In the genomic region with DNA sequence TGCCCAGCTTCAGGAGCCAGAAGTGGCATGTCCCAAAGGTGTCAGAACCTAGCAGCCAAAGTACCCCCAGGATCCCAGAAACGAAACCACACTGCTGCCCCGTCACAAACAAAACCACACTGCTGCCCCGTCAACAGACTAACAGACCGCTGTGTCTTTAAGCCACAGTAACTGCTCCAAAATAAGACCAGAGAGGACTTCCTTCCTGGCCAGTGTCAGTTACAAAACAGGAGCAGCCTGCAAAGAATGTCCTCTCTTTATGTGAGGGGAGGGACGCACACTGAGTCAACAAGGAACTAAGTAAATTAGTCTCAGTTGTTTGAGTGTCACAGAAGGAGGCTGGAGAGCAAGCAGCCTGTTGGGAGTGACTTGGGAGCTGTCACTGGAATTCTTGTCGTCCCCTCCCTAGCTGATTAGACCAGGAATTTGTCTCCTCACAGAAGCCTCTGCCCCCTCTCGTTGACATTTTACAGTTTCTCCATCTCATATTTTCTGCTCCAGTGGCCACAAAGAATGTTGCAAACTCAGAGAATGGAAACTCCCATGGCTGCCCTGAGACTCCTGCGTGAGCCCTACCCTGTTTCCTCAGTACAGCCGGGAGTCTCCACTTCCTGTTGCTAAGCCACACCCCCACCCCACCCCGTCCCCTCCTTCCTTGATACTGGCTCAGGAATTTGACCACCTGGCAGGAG, we compare ENCODE assay signal across 8 mouse cellular contexts. TPM values are rescaled to one million over a fixed set of nuclear protein-coding genes. Genes with fewer than 3 reads are reported as not detected.
DNase-seq lines count a peak whose midpoint lies in the region; ATAC-seq and TF ChIP-seq lines count a peak whose summit lies in the region.

No protein-coding gene starts in this region.

- H3K36me3 ChIP-seq in thymus, adult 2 months (ENCODE audit: control insufficient read depth, insufficient read depth, low read length), result no peaks in the 10 kb centered on the region
- no peaks in the 10 kb centered on the region for H3K36me3 ChIP-seq in forebrain, embryonic 16.5 days (ENCODE audit: control insufficient read depth, insufficient read depth)
- no peaks in the 10 kb centered on the region for H3K36me3 ChIP-seq in liver, embryonic 14.5 days (replicated peaks; ENCODE audit: control insufficient read depth, insufficient read depth, low read depth)
- H3K36me3 ChIP-seq in neural tube, embryonic 12.5 days, result no peaks in the 10 kb centered on the region

- TF ChIP-seq CTCF in thymus, adult 2 months (IDR thresholded peaks at IDR 0.05; ENCODE audit: borderline replicate concordance, control insufficient read depth, extremely low read depth, insufficient read depth, low read length, poor library complexity), result no peak
- no peak for TF ChIP-seq CTCF in liver, embryonic 14.5 days (IDR thresholded peaks at IDR 0.05; ENCODE audit: low read depth)

- peak overlapping the region; percentile 17; the same call in 1 of the 2 replicates for H3K4me3 ChIP-seq in thymus, adult 2 months (ENCODE audit: control insufficient read depth, insufficient read depth, low read length)
- H3K4me3 ChIP-seq in forebrain, embryonic 16.5 days (replicated peaks; ENCODE audit: low read length), result no peak overlapping the region
- peak overlapping the region in 1 of 2 experiments; percentile 6; a peak in 1 of 4 replicates for H3K4me3 ChIP-seq in liver, embryonic 14.5 days (ENCODE audit: insufficient read depth in 1 of 2, low read depth in 2 of 2, low read length in 2 of 2)
- H3K4me3 ChIP-seq in neural tube, embryonic 12.5 days, result no peak overlapping the region

- peak overlapping the region; percentile 28; the same call in 1 of the 2 replicates for H3K27ac ChIP-seq in thymus, adult 2 months (ENCODE audit: control insufficient read depth, insufficient read depth, low read length)
- no peak overlapping the region for H3K27ac ChIP-seq in forebrain, embryonic 16.5 days (ENCODE audit: low read length)
- no peak overlapping the region for H3K27ac ChIP-seq in liver, embryonic 14.5 days
- H3K27ac ChIP-seq in neural tube, embryonic 12.5 days, result no peak overlapping the region

- no peak for TF ChIP-seq EP300 in liver, embryonic 14.5 days (IDR thresholded peaks at IDR 0.05; ENCODE audit: low read depth)

- ATAC-seq in forebrain, embryonic 16.5 days, result no peak
- ATAC-seq in liver, embryonic 14.5 days (ENCODE audit: insufficient read depth), result no peak
- no peak for ATAC-seq in neural tube, embryonic 12.5 days (ENCODE audit: low FRiP score, low read depth)

- H3K4me1 ChIP-seq in thymus, adult 2 months (replicated peaks; ENCODE audit: control insufficient read depth, insufficient read depth, low read length), result peaks cover 15% of the 10 kb centered on the region
- H3K4me1 ChIP-seq in forebrain, embryonic 16.5 days (replicated peaks; ENCODE audit: control insufficient read depth, insufficient read depth, low read length), result peaks cover 3% of the 10 kb centered on the region; the same call in 1 of the 2 replicates
- peaks cover 0 to 8% of the 10 kb centered on the region in 2 experiments; a peak in 2 of 4 replicates for H3K4me1 ChIP-seq in liver, embryonic 14.5 days (replicated peaks; ENCODE audit: control insufficient read depth in 2 of 2, insufficient read depth in 2 of 2, low read length in 1 of 2)
- H3K4me1 ChIP-seq in neural tube, embryonic 12.5 days, result 0 out of 2 replicates have a peak, but pooled peaks cover 5% of the 10 kb centered on the region

- no peaks in the 10 kb centered on the region for H3K27me3 ChIP-seq in thymus, adult 2 months (ENCODE audit: control insufficient read depth, insufficient read depth, low read length)
- H3K27me3 ChIP-seq in forebrain, embryonic 16.5 days (replicated peaks; ENCODE audit: control insufficient read depth, insufficient read depth, low read length), result no peaks in the 10 kb centered on the region
- no peaks in the 10 kb centered on the region for H3K27me3 ChIP-seq in liver, embryonic 14.5 days (ENCODE audit: control insufficient read depth, insufficient read depth, low read length)
- H3K27me3 ChIP-seq in neural tube, embryonic 12.5 days (replicated peaks), result no peaks in the 10 kb centered on the region

- H3K9me3 ChIP-seq in forebrain, embryonic 16.5 days (ENCODE audit: control insufficient read depth, low read length), result peaks cover 3% of the 10 kb centered on the region
- H3K9me3 ChIP-seq in liver, embryonic 14.5 days (ENCODE audit: control insufficient read depth, low read length), result no peaks in the 10 kb centered on the region
- H3K9me3 ChIP-seq in neural tube, embryonic 12.5 days, result peaks cover 3% of the 10 kb centered on the region; the same call in 1 of the 2 replicates

- no peak for TF ChIP-seq POLR2A in thymus, adult 2 months (IDR thresholded peaks at IDR 0.05; ENCODE audit: control insufficient read depth, extremely low read depth, insufficient read depth, low read length, poor library complexity)

- peak overlapping the region; percentile 11; the same call in 1 of the 2 replicates for H3K4me2 ChIP-seq in forebrain, embryonic 16.5 days (ENCODE audit: low read length)
- H3K4me2 ChIP-seq in liver, embryonic 14.5 days (ENCODE audit: low read depth), result peak overlapping the region; percentile 34
- H3K4me2 ChIP-seq in neural tube, embryonic 12.5 days (replicated peaks), result peak overlapping the region; percentile 12

- 3% methylated on average over 10 of the region's 10 CpGs for WGBS in thymus, adult 2 months
- 17% methylated on average over 10 of the region's 10 CpGs for WGBS in forebrain, embryonic 16.5 days
- 4% methylated on average over 10 of the region's 10 CpGs for WGBS in liver, embryonic 14.5 days (ENCODE audit: insufficient replicate concordance)
- WGBS in neural tube, embryonic 12.5 days, result 22% methylated on average over 10 of the region's 10 CpGs

- H3K9ac ChIP-seq in forebrain, embryonic 16.5 days (replicated peaks; ENCODE audit: low read depth, low read length), result no peak overlapping the region
- H3K9ac ChIP-seq in liver, embryonic 14.5 days (replicated peaks), result no peak overlapping the region
- H3K9ac ChIP-seq in neural tube, embryonic 12.5 days, result no peak overlapping the region

- DNase-seq in thymus, adult 2 months, result peak; percentile 13
- no peak for DNase-seq in thymus, postnatal 10 days (ENCODE audit: low spot score in 2 of 2)
- peak; percentile 26 for DNase-seq in induced T-regulatory cell, adult 2 months (ENCODE audit: low read depth)
- DNase-seq in liver, embryonic 14.5 days (ENCODE audit: low read depth in 3 of 3, low spot score in 3 of 3), result no peak
- DNase-seq in cerebellum, adult 8-10 months, result no peak
- DNase-seq in MN1 (ENCODE audit: low spot score), result no peak

RNA-seq across cellular contexts. Expression of a gene that starts 50.8 kb away (rescaled TPM):
- polyA plus RNA-seq in thymus, adult 2 months (2012; rRNA removed), result 6.3 and 7.7 TPM in 2 replicates
- polyA plus RNA-seq in forebrain, embryonic 16.5 days (2015; fragmentation: Nextera tagmentation; extraction: Ambion mirVana), result 0.18 and 0.25 TPM in 2 replicates
- polyA plus RNA-seq in liver, embryonic 14.5 days (2012; rRNA removed), result 0.24 and 0.31 TPM in 2 replicates
- 0.24 and 0.42 TPM in 2 replicates for polyA plus RNA-seq in liver, embryonic 14.5 days (2014; fragmentation: Nextera tagmentation; extraction: Ambion mirVana)
- polyA plus RNA-seq in neural tube, embryonic 12.5 days (2016; fragmentation: Nextera tagmentation; extraction: Ambion mirVana), result 0.16 and 0.22 TPM in 2 replicates

Comparison
In these comparisons a context has a peak if more than half of its experiments do, and no peak if none do; other contexts are left out.
1. DNase-seq: peak in thymus, adult 2 months (single experiment) and induced T-regulatory cell, adult 2 months (single experiment); none in thymus, postnatal 10 days (0 of 2), liver, embryonic 14.5 days (0 of 3), cerebellum, adult 8-10 months (single experiment) and MN1 (single experiment).
2. Peak in every context shown above with its lines, with median percentiles within 50 percentile points of each other: H3K4me2 ChIP-seq.